Mouse (Mus musculus) bone marrow macrophage, adult 2 months (primary cell): ENCODE results near the gene Gm4131.

Experiments
- CTCF ChIP-seq: IDR thresholded peaks from 2 replicates; pipeline ENCODE4 v1.5.1; 2012; ENCODE audit warnings: low read depth, mild to moderate bottlenecking, low read length, moderate library complexity
- POLR2A ChIP-seq: IDR thresholded peaks from 2 replicates; pipeline ENCODE4 v1.6.1; 2012; ENCODE audit warnings: mild to moderate bottlenecking, low read depth, low read length, borderline replicate concordance

- no peak for TF ChIP-seq POLR2A
- TF ChIP-seq CTCF: no peak
Measured at GRCm38 (mm10) chr14:62456239-62456747, 110.4 kb downstream of the Gm4131 start, which contains the start of gene Gucy1b2.
